Mouse (Mus musculus) limb, embryonic 12.5 days (tissue): ENCODE data around the gene Maco1. TPM values are rescaled to one million over a fixed set of nuclear protein-coding genes. Genes with fewer than 3 reads are reported as not detected.
"Not testable (repeated sequence)": the region's sequence is repeated elsewhere in the genome, so short reads cannot be mapped to it uniquely, and the experiment has no call there.

Experiments used
- ATAC-seq: fragments of 200-750 bp; cut with Nextera tagmentation; 2 replicates; pipeline ENCODE4 v1.8.0; 2017; ENCODE audit warnings: low read depth, moderate TSS enrichment; ENCODE audit not compliant: insufficient number of reproducible peaks, insufficient read depth, low FRiP score, low TSS enrichment
- H3K27ac ChIP-seq: fragments of 300-500 bp; sonication (generic); 2 replicates; pipeline ENCODE4 v1.5.1; 2016; ENCODE audit warnings: mild to moderate bottlenecking, moderate library complexity
- H3K27me3 ChIP-seq: fragments of 300-500 bp; sonication (generic); 2 replicates; pipeline ENCODE4 v1.6.1; 2016; ENCODE audit warnings: mild to moderate bottlenecking, moderate library complexity
- H3K36me3 ChIP-seq: fragments of 300-500 bp; sonication (generic); 2 replicates; pipeline ENCODE4 v1.6.1; 2016; ENCODE audit warnings: mild to moderate bottlenecking, moderate library complexity
- H3K4me1 ChIP-seq: fragments of 300-500 bp; sonication (generic); replicated peaks from 2 replicates; pipeline ENCODE4 v1.6.1; 2016
- H3K4me2 ChIP-seq: fragments of 300-500 bp; sonication (generic); 2 replicates; pipeline ENCODE4 v1.6.1; 2016; ENCODE audit warnings: mild to moderate bottlenecking, moderate library complexity
- H3K4me3 ChIP-seq: fragments of 300-500 bp; sonication (generic); replicated peaks from 2 replicates; pipeline ENCODE4 v1.5.1; 2016; ENCODE audit warnings: mild to moderate bottlenecking
- H3K9ac ChIP-seq: fragments of 300-500 bp; sonication (generic); replicated peaks from 2 replicates; pipeline ENCODE4 v1.6.1; 2016; ENCODE audit warnings: mild to moderate bottlenecking, moderate library complexity
- H3K9me3 ChIP-seq: fragments of 300-500 bp; sonication (generic); 2 replicates; pipeline ENCODE4 v1.6.1; 2016; ENCODE audit warnings: mild to moderate bottlenecking, moderate library complexity
- WGBS: fragments of 180-500 bp; shearing (Covaris S2); methylation state at CpG from one replicate; pipeline ENCODE4 v1.1.7; 2016; 5-methylcytosine and 5-hydroxymethylcytosine counted together
- polyA plus RNA-seq: library from polyadenylated mRNA; unstranded; fragments of >200 nt; fragmentation: Nextera tagmentation; extraction: Ambion mirVana; gene quantifications from 2 replicates; pipeline ENCODE4 v1.2.1, GENCODE M21; 2016

Maco1 gene
- polyA plus RNA-seq, 1 experiment from 2014 or later = 60.7 TPM

DNA sequence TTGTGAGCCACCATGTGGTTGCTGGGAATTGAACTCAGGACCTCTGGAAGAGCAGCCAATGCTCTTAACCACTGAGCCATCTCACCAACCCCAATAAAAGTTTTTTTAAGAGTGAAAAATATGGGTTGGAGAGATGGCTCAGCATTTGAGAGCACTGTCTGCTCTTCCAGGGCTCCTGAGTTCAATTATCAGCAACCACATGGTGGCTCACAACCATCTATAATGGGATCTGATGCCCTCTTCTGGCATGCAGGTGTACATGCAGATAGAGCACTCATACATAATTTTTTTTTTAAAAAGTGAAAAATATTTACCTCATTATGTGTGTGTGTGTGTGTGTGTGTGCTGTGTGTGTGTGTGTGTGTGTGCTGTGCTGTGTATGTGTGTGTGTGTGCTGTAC lies 58.2 kb downstream of the Maco1 start:
- H3K4me1 ChIP-seq, H3K4me2 ChIP-seq, H3K9ac ChIP-seq, H3K9me3 ChIP-seq, H3K4me3 ChIP-seq, H3K27me3 ChIP-seq, H3K27ac ChIP-seq, ATAC-seq, H3K36me3 ChIP-seq: not testable (repeated sequence)

DNA sequence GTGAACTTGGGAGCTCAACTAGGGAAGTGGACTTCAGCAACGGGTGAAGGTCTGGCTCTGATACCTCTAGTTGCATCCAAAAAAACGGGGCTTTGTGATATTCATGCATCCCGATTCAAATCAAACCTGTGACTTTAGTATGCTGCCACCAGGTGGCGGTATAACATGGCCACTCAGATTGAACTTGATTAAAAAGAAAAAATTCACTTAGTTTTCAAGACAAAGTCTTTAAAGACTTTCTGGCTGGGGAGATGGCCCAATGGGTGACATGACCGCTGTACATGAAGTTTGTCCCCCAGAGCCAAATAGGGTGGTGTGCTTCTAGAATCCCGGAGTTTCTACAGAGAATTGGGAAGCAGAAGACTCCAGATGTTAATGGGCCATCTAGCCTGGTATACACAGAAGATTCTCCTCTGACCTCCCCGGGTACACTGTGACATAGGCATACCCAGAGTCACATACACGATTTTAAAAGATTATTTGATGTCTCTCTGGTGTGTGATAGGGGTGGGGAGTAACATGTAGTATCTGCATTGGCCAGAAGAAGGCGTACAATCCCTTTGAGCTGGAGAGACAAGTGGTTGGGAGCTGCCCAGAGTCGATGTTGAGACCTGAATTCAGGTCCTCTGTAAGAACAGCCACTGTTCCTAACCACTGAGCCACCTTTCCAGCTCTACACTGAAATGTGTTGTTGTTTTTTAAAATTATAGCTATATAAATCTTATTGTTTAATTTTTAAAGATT lies 59.8 kb downstream of the Maco1 start:
- Histone ChIP-seq H3K4me1 (peaks cover 5% of the 10 kb centered on the region; the same call in 1 of the 2 replicates), H3K4me3 (no peak overlapping the region), H3K4me2 (no peak overlapping the region), H3K9me3 (no peaks in the 10 kb centered on the region), H3K27ac (no peak overlapping the region), H3K27me3 (no peaks in the 10 kb centered on the region), H3K9ac (no peak overlapping the region), H3K36me3 (no peaks in the 10 kb centered on the region)
- WGBS = 50% methylated on average over 10 of the region's 10 CpGs
- no peak for ATAC-seq

DNA sequence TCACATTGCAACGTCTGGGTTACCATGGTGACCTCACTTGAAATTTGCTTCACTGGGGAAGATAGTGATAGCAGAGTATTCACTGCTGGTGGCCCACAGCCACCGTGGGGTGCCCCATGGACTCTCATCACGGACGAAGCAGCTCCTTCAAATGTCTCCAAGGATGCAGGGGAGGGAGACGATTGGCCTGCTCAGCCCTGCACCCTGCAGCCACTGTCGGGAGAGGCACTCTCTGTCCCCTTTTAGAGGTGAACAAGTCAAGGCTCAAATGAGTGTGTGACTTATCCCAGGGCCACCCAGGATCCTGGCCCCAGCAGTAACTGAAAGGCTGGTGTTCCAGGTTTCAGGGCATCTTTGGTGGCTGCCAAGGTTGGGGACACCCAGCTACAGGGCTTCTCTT lies 61.4 kb downstream of the Maco1 start:
- whole genome bisulfite sequencing = 63% methylated on average over 6 of the region's 6 CpGs

DNA sequence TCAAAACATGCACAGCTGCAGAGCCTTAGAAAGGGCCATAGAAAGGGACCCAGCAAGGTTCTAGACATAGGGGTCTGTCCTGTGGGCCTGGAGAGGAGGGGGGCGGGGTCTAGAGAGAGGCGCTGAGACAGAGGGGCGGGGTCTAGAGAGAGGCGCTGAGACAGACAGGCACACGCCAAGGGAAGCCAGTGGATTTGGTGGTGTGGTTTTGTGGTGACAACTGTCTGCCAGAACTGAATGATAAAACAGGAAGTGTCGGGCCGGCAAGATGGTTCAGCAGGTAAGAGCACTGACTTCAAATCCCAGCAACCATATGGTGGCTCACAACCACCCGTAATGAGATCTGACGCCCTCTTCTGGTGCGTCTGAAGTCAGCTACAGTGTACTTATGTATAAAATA lies 66.2 kb downstream of the Maco1 start:
- no peaks in the 10 kb centered on the region for H3K27me3 ChIP-seq
- no peak for ATAC-seq

More for the DNA sequence above, 61.4 kb downstream of the Maco1 start:
- ATAC-seq = no peak
- no peaks in the 10 kb centered on the region for H3K9me3 ChIP-seq
- H3K4me2 ChIP-seq = no peak overlapping the region
- peaks cover 5% of the 10 kb centered on the region; the same call in 1 of the 2 replicates for H3K4me1 ChIP-seq
- no peaks in the 10 kb centered on the region for H3K36me3 ChIP-seq
- no peaks in the 10 kb centered on the region for H3K27me3 ChIP-seq
- H3K9ac ChIP-seq = no peak overlapping the region
- H3K4me3 ChIP-seq = no peak overlapping the region
- H3K27ac ChIP-seq = no peak overlapping the region

DNA sequence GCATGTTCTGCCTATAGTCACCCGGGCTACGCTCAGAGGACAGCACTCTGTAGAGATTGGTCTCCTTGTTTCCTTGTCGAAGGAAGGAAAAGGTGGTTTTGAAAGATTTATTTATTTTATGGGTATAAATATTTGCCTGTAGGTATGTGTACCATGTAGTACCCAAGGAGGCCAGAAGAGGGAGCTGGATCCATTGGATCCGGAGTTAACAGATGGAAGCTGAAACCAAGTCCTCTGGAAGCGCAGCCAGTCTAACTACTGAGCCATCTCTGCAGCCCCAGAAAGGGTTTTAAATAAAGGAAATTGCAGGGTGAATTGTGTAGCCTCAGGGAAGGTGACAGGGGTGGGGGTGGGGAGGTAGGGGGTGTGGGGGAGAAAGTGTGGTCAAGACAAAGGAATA lies 68.4 kb downstream of the Maco1 start:
- ATAC-seq = no peak
- H3K27me3 ChIP-seq = no peaks in the 10 kb centered on the region
- no peaks in the 10 kb centered on the region for H3K36me3 ChIP-seq
- no peaks in the 10 kb centered on the region for H3K9me3 ChIP-seq
- no peak overlapping the region for H3K9ac ChIP-seq
- H3K27ac ChIP-seq = no peak overlapping the region
- 50% methylated on average over 5 of the region's 5 CpGs for WGBS
- no peak overlapping the region for H3K4me3 ChIP-seq
- peaks cover 16% of the 10 kb centered on the region; the same call in 1 of the 2 replicates for H3K4me1 ChIP-seq
- no peak overlapping the region for H3K4me2 ChIP-seq

More for the DNA sequence above, 66.2 kb downstream of the Maco1 start:
- no peaks in the 10 kb centered on the region for H3K9me3 ChIP-seq
- 33% methylated on average over 10 of the region's 10 CpGs for WGBS
- no peak overlapping the region for H3K4me2 ChIP-seq
- no peak overlapping the region for H3K4me3 ChIP-seq
- no peak overlapping the region for H3K9ac ChIP-seq
- peaks cover 5% of the 10 kb centered on the region; the same call in 1 of the 2 replicates for H3K4me1 ChIP-seq
- H3K27ac ChIP-seq = no peak overlapping the region
- H3K36me3 ChIP-seq = no peaks in the 10 kb centered on the region

DNA sequence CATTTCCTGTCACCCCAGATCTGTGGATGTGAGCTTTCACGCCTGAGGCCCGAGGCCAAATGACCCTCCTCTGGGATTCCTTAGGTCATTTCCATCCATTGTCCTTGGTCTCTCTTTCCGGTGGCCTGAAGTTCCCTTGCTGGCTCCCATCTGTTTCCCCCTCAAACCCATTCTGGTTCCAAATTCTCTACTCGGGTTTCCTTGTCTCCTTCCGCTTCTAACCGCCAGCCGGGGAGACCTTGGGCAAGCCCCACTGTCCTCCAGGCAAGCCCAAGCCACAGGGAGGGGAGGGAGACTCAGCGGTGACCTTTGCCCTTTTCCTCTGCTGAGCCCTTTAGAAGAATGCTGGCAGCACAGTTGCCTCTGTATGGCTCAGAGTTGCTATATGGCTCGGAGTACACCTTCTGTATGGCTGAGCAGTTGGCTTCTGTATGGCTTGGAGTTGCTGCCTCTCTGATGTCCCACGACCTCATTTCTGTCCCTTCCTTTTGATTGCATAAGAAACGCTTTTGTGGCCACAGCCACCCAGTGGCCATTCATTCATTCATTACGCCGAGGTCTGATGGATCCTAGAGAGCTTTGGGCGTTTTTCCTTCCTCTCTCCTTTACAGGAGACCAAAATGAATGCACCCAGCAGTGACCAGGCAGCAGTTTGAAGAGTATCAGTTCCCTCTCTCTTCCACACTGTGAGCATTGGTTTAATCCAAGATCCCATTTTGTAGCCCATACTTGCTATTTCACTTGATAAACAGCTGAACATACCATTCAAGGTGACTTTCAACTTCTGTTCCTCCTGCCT lies 73.8 kb downstream of the Maco1 start:
- no peak overlapping the region for H3K27ac ChIP-seq
- WGBS = 46% methylated on average over 14 of the region's 14 CpGs
- H3K4me1 ChIP-seq = peaks cover 35% of the 10 kb centered on the region

DNA sequence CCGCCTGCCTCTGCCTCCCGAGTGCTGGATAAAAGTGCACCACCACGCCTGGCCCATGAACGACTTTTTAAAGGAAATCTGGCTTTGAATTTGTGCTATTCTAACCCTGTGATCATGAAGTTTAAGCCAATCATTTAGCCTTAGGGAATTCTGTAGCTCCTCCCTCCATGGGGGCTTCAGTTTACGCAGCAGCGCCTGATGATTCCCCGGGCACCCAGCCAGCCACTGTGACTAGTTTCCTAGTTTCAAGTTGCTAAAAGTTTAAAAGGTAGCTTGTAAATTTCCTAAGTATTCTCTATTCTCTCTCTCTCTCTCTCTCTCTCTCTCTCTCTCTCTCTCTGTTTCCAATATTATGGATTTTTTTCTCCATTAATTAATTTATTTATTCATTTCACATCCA lies 76.9 kb downstream of the Maco1 start:
- Histone ChIP-seq H3K4me2 (no peak overlapping the region), H3K4me3 (no peak overlapping the region), H3K27me3 (0 out of 2 replicates have a peak, but pooled peaks cover 5% of the 10 kb centered on the region), H3K27ac (no peak overlapping the region), H3K4me1 (peaks cover 32% of the 10 kb centered on the region), H3K9me3 (no peaks in the 10 kb centered on the region), H3K36me3 (no peaks in the 10 kb centered on the region), H3K9ac (no peak overlapping the region)
- 45% methylated on average over 7 of the region's 7 CpGs for WGBS
- ATAC-seq = no peak

More for the DNA sequence above, 73.8 kb downstream of the Maco1 start:
- H3K9me3 ChIP-seq = no peaks in the 10 kb centered on the region
- no peak overlapping the region for H3K4me3 ChIP-seq
- H3K36me3 ChIP-seq = no peaks in the 10 kb centered on the region
- no peak for ATAC-seq
- no peak overlapping the region for H3K9ac ChIP-seq
- H3K4me2 ChIP-seq = no peak overlapping the region
- H3K27me3 ChIP-seq = 0 out of 2 replicates have a peak, but pooled peaks cover 5% of the 10 kb centered on the region

GRCm38 (mm10) chr4:134775234-134775944 lies 77.8 kb downstream of the Maco1 start:
- Histone ChIP-seq H3K9me3 (no peaks in the 10 kb centered on the region), H3K4me2 (no peak overlapping the region), H3K27me3 (0 out of 2 replicates have a peak, but pooled peaks cover 5% of the 10 kb centered on the region), H3K36me3 (no peaks in the 10 kb centered on the region), H3K4me1 (peaks cover 32% of the 10 kb centered on the region), H3K9ac (no peak overlapping the region), H3K4me3 (no peak overlapping the region), H3K27ac (no peak overlapping the region)
- 43% methylated on average over 14 of the region's 14 CpGs for WGBS
- ATAC-seq = no peak

- Histone ChIP-seq H3K9me3 (no peaks in the 10 kb centered on the region), H3K27me3 (peaks cover 13% of the 10 kb centered on the region), H3K27ac (no peak overlapping the region), H3K4me1 (peaks cover 24% of the 10 kb centered on the region), H3K4me3 (no peak overlapping the region), H3K9ac (no peak overlapping the region), H3K36me3 (no peaks in the 10 kb centered on the region), H3K4me2 (no peak overlapping the region)
- ATAC-seq = no peak
- 86% methylated on average over 6 of the region's 6 CpGs for WGBS
Measured at GRCm38 (mm10) chr4:134774126-134774525, 79.0 kb downstream of the Maco1 start.

GRCm38 (mm10) chr4:134772805-134773674 lies 80.1 kb downstream of the Maco1 start:
- H3K36me3 ChIP-seq = no peaks in the 10 kb centered on the region
- peak; percentile 64; the same call in 1 of the 2 replicates for ATAC-seq
- no peaks in the 10 kb centered on the region for H3K9me3 ChIP-seq
- no peak overlapping the region for H3K4me2 ChIP-seq
- no peak overlapping the region for H3K27ac ChIP-seq
- H3K4me3 ChIP-seq = no peak overlapping the region
- 47% methylated on average over 4 of the region's 4 CpGs for WGBS
- H3K9ac ChIP-seq = no peak overlapping the region
- H3K27me3 ChIP-seq = peaks cover 16% of the 10 kb centered on the region
- peaks cover 24% of the 10 kb centered on the region for H3K4me1 ChIP-seq
